Mouse (Mus musculus): Measurements from ENCODE around the gene Gm20843. TPM values are rescaled to one million over a fixed set of nuclear protein-coding genes. Genes with fewer than 3 reads are reported as not detected.
"Not testable (repeated sequence)": the region's sequence is repeated elsewhere in the genome, so short reads cannot be mapped to it uniquely, and the experiment has no call there.

The Gm20843 gene
- total RNA-seq (2021): not detected
- long read RNA-seq, experiment 1: 0 reads
- long read RNA-seq, experiment 2: 0 reads

GRCm38 (mm10) chrY:72247018-72247417, at the start of gene Gm20843:
Gene Gm20843, minus strand, starts transcription at chrY:72247118.
- not testable (repeated sequence) for DNase-seq
